Mouse (Mus musculus) central nervous system, embryonic 11.5 days (tissue): Measurements from ENCODE around the gene Fate1. TPM values are rescaled to one million over a fixed set of nuclear protein-coding genes. Genes with fewer than 3 reads are reported as not detected.

ENCODE experiments used
- polyA plus RNA-seq: library from polyadenylated mRNA; depleted of rRNA; stranded (reverse); fragments of >200 nt; gene quantifications from 2 replicates; pipeline ENCODE4 v1.2.3, GENCODE M21; 2012; rRNA removed

Fate1 gene
- not detected in 2 replicates for polyA plus RNA-seq

GRCm38 (mm10) chrX:71972686-71973085 is at the start of gene Fate1:
Gene Fate1 (plus strand): TSS chrX:71972986.

DNA sequence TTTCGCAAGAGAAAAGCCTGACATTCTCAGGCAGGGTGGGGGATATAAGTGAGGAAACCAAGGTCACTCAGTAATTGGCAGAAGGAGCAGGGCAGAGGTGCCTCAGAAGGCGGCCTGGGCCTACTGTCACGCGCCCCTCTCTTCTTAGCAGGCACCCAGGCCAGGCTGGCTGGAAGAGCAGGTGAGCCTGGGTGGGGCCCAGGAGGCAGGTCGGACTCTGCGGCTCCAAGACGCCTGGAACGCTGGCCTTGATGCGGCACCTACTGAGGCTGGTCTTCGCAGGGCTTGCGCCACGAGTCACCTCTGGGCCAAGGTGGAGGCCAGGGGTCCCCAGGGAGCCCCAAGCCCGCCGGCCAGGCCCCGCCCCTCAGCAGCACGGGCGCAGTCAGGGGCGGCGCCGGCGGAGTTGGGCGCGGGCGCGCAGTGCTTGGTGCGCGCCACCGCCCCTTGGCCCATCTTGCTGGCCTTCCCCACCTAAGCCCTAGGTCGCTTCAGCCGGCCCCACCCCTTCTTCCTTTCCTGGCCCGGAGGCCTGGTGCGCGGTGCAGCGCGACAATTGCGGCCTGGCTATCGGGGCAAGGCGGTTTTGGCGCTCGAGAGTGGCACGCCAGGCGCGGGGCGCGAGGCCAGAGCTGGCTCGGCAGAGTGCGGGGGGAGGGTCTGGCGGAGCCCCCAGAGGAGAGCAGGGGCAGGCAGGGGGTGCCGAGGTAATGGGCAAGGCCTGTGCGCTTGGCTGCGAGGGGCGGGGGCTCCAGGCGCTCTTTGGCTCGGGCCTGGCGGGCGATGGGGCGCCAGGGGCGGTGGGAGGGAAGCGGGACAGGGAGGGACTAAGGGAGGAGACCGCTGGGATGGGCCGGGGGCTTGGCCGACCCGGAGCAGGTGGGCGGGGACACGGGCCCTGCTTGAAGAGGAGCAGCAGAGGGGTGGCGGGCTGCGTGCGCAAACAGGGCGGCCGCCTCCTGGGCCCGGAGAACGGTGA is 10.4 kb upstream of the Fate1 start, which contains the start of gene Prrg3:
Gene Prrg3, plus strand, starts transcription at position 552 of the 979 bp plus-strand sequence.

GRCm38 (mm10) chrX:71991549-71991948 is 18.8 kb downstream of the Fate1 start, which contains the start of gene Cnga2:
Gene Cnga2 (plus strand): TSS chrX:71991849.

Other genes with a start within 250 kb of the Fate1 start
- gene Vma21, start 157.1 kb upstream of the Fate1 start, polyA plus RNA-seq: 7.1 and 15.4 TPM in 2 replicates
- 1.3 and 2.5 TPM in 2 replicates for gene Gm1141, start 52.0 kb upstream of the Fate1 start, polyA plus RNA-seq
- gene Prrg3, start 10.4 kb upstream of the Fate1 start, polyA plus RNA-seq: 8.3 and 12.1 TPM in 2 replicates
- gene Cnga2, start 18.9 kb downstream of the Fate1 start, polyA plus RNA-seq: 0.16 and 0.20 TPM in 2 replicates
- gene Magea4, start 249.0 kb downstream of the Fate1 start, polyA plus RNA-seq: not detected in 2 replicates